Mouse (Mus musculus) liver, embryonic 12.5 days (tissue): ENCODE measurements around the gene Cmss1. TPM values are rescaled to one million over a fixed set of nuclear protein-coding genes. Genes with fewer than 3 reads are reported as not detected.

Experiments used
- ATAC-seq: fragments of 200-750 bp; cut with Nextera tagmentation; 2 replicates; pipeline ENCODE4 v1.8.0; 2017; ENCODE audit warnings: moderate number of reproducible peaks, mild to moderate bottlenecking, moderate library complexity
- H3K27ac ChIP-seq: fragments of 300-500 bp; sonication (generic); 2 replicates; pipeline ENCODE4 v1.5.1; 2016; ENCODE audit warnings: mild to moderate bottlenecking
- H3K27me3 ChIP-seq: fragments of 300-500 bp; sonication (generic); replicated peaks from 2 replicates; pipeline ENCODE4 v1.6.1; 2016; ENCODE audit warnings: mild to moderate bottlenecking, moderate library complexity
- H3K36me3 ChIP-seq: fragments of 300-500 bp; sonication (generic); 2 replicates; pipeline ENCODE4 v1.6.1; 2016; ENCODE audit warnings: mild to moderate bottlenecking, moderate library complexity
- H3K4me1 ChIP-seq: fragments of 300-500 bp; sonication (generic); 2 replicates; pipeline ENCODE4 v1.6.1; 2016
- H3K4me2 ChIP-seq: fragments of 300-500 bp; sonication (generic); 2 replicates; pipeline ENCODE4 v1.6.1; 2016; ENCODE audit warnings: mild to moderate bottlenecking, moderate library complexity
- H3K4me3 ChIP-seq: fragments of 300-500 bp; sonication (generic); 2 replicates; pipeline ENCODE4 v1.5.1; 2016; ENCODE audit warnings: mild to moderate bottlenecking, moderate library complexity
- H3K9ac ChIP-seq: fragments of 300-500 bp; sonication (generic); 2 replicates; pipeline ENCODE4 v1.6.1; 2016; ENCODE audit warnings: mild to moderate bottlenecking, moderate library complexity
- H3K9me3 ChIP-seq: fragments of 300-500 bp; sonication (generic); replicated peaks from 2 replicates; pipeline ENCODE4 v1.6.1; 2016; ENCODE audit warnings: mild to moderate bottlenecking, moderate library complexity
- WGBS: fragments of 180-500 bp; shearing (Covaris S2); methylation state at CpG from one replicate; pipeline ENCODE4 v1.1.7; 2016; ENCODE audit not compliant: insufficient replicate concordance; 5-methylcytosine and 5-hydroxymethylcytosine counted together
- polyA plus RNA-seq: library from polyadenylated mRNA; unstranded; fragments of >200 nt; fragmentation: Nextera tagmentation; extraction: Ambion mirVana; gene quantifications from 2 replicates; pipeline ENCODE4 v1.2.1, GENCODE M21; 2016

The Cmss1 gene
- polyA plus RNA-seq, 1 experiment from 2014 or later: 47.6 TPM

DNA sequence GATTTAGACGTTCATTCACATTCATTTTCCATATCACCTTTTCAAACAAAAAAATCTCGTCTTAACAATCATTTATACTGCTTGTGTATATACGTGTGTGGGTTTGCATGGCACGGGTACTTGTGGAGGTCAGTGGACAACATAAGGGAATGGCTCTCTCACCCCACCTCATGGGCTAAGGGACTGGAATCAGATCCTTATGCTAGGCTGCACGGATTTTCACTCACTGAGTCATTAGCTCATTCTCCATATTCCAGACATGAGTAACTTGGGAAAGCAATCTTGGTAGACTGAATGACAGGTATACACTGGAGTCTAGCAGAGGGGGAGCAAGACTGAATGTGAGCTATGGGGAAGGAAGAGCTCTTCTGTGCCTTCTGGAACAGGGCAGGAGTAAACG lies 173.0 kb downstream of the Cmss1 start:
- Histone ChIP-seq H3K27me3 (no peaks in the 10 kb centered on the region), H3K27ac (no peak overlapping the region), H3K36me3 (no peaks in the 10 kb centered on the region), H3K4me2 (no peak overlapping the region), H3K4me1 (0 out of 2 replicates have a peak, but pooled peaks cover 2% of the 10 kb centered on the region), H3K9ac (no peak overlapping the region), H3K9me3 (no peaks in the 10 kb centered on the region), H3K4me3 (no peak overlapping the region)
- WGBS: 67% methylated on average over 6 of the region's 6 CpGs
- ATAC-seq: no peak

DNA sequence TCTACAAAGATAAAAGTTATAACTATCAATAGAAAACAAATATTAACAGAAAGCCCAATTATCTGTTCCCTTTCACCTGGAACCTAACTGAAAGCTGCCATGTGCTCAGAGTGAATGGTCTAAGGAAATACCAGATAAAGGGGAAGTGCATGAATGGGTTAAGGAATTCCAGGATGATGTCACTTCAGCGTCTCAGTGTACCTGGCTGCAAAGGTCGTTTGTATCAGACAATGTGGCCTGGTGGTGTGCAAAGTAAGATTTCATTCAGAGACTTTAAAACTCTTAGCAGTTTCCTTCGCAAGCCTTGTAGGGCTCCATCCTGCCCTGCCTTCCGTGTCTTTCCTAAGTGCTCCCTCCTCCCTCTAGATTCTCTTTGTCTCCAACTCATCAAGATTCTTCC lies 173.5 kb downstream of the Cmss1 start:
- WGBS: 62% methylated on average over 4 of the region's 4 CpGs
- no peak for ATAC-seq
- Histone ChIP-seq H3K4me1 (0 out of 2 replicates have a peak, but pooled peaks cover 2% of the 10 kb centered on the region), H3K4me2 (no peak overlapping the region), H3K9ac (no peak overlapping the region), H3K9me3 (no peaks in the 10 kb centered on the region), H3K27me3 (no peaks in the 10 kb centered on the region), H3K27ac (no peak overlapping the region), H3K4me3 (no peak overlapping the region), H3K36me3 (no peaks in the 10 kb centered on the region)

DNA sequence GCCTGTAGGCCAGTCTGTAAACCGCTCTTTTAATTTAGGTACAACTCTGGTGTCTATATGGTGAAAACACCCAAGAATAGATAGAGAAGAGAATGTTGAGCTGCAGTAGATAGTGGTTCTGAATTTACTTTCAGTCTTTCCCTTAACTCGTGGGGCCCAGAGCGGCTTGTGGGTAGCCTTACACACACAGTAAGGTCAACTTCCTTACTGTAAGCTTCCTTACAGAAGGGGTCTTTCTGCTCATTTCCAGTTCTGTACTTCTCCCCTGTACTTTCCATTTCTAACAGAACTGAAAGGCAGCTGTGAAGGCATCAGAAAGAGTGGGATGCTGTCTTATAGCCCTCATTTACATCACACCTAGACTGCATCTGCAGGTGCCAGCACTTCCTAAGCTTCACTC lies 175.4 kb downstream of the Cmss1 start:
- H3K4me2 ChIP-seq: no peak overlapping the region
- H3K9me3 ChIP-seq: no peaks in the 10 kb centered on the region
- 0 out of 2 replicates have a peak, but pooled peaks cover 2% of the 10 kb centered on the region for H3K4me1 ChIP-seq
- no peaks in the 10 kb centered on the region for H3K36me3 ChIP-seq
- WGBS: 45% methylated on average over 3 of the region's 3 CpGs
- H3K4me3 ChIP-seq: no peak overlapping the region
- no peak for ATAC-seq
- no peak overlapping the region for H3K27ac ChIP-seq
- no peaks in the 10 kb centered on the region for H3K27me3 ChIP-seq
- no peak overlapping the region for H3K9ac ChIP-seq

DNA sequence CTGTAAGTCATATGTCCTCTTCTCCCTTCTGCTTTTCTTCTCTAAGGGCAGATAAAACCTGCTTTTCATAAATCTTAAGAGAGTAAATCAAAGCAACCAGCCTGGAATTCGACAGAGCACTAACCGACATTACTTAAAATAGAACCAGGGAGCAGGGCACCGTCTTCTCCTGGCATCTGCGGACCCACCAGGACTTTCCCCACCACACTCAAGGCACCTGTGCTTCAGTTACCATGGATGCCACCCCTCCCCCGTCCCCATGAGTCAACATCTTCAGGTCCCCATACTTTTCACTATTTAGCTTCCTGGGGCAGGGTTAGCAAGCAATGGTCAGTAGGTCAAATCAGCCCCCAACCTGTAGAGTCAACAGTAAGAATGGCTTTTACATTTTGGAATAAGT lies 177.7 kb downstream of the Cmss1 start:
- Histone ChIP-seq H3K9ac (no peak overlapping the region), H3K36me3 (no peaks in the 10 kb centered on the region), H3K27ac (no peak overlapping the region), H3K4me3 (no peak overlapping the region), H3K9me3 (no peaks in the 10 kb centered on the region), H3K4me2 (no peak overlapping the region), H3K4me1 (no peaks in the 10 kb centered on the region), H3K27me3 (no peaks in the 10 kb centered on the region)
- 78% methylated on average over 5 of the region's 5 CpGs for WGBS
- no peak for ATAC-seq

DNA sequence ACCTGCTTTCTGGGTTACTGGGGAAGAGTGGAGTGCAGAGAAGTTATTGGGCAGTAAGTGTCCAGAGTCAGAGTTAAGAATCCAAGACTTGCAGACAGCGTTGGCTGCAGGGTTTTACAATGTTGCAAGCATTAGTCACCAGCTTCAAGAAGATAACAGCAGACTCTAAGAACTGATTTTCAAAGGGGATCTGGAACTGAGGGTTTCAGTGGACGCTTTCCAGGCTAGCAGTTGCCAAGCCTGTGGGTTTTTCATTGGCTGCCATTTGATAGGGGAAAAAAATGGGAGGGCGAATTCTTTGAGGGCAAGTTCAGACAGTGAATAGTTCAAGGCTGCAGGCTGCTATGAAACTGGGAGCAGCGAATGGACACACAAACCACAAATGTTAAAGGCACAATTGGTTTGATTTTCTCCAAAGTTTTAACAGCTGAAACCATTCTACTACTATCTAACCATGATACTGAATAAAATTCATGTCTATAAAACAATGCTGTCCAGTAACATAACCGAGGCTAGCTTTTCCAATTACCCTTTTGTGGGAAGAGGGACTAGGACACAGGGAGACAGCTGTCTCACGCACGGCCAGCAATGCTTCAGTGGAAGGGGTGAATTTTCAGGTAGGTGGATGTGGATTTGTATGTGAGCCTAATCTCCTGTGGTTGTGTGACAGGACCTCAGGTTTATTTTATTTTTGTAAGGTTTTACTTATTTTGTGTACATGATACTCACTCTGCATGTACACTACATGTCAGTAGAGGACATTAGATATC lies 179.0 kb downstream of the Cmss1 start:
- H3K9ac ChIP-seq: no peak overlapping the region
- WGBS: 53% methylated on average over 7 of the region's 7 CpGs
- H3K36me3 ChIP-seq: no peaks in the 10 kb centered on the region
- H3K4me3 ChIP-seq: no peak overlapping the region
- H3K9me3 ChIP-seq: no peaks in the 10 kb centered on the region
- no peak overlapping the region for H3K4me2 ChIP-seq
- no peak for ATAC-seq
- H3K4me1 ChIP-seq: peaks cover 7% of the 10 kb centered on the region; the same call in 1 of the 2 replicates
- no peak overlapping the region for H3K27ac ChIP-seq
- no peaks in the 10 kb centered on the region for H3K27me3 ChIP-seq

DNA sequence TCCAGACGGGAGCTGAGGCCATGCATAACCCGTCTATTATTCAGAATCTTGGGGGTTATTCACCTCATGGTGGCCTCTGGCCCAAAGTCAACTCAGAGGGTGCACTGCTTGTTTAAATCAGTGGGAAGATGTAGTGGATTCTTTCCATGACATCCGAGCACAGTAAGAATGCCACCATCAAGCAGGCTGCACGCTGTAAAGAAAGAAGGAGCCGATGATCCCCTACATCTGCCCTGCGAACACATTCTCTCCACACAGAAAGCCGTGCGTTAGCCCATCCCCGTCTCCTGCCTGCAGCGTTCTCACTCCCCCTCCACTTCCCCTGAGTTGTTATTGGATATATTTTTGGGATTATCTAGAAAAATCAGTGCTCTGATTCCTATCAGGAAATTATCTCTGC lies 180.0 kb downstream of the Cmss1 start:
- no peaks in the 10 kb centered on the region for H3K9me3 ChIP-seq
- no peak for ATAC-seq
- no peak overlapping the region for H3K4me2 ChIP-seq
- no peaks in the 10 kb centered on the region for H3K36me3 ChIP-seq
- no peak overlapping the region for H3K27ac ChIP-seq
- peaks cover 7% of the 10 kb centered on the region; the same call in 1 of the 2 replicates for H3K4me1 ChIP-seq
- no peaks in the 10 kb centered on the region for H3K27me3 ChIP-seq
- H3K9ac ChIP-seq: no peak overlapping the region
- H3K4me3 ChIP-seq: no peak overlapping the region
- 76% methylated on average over 10 of the region's 10 CpGs for WGBS

DNA sequence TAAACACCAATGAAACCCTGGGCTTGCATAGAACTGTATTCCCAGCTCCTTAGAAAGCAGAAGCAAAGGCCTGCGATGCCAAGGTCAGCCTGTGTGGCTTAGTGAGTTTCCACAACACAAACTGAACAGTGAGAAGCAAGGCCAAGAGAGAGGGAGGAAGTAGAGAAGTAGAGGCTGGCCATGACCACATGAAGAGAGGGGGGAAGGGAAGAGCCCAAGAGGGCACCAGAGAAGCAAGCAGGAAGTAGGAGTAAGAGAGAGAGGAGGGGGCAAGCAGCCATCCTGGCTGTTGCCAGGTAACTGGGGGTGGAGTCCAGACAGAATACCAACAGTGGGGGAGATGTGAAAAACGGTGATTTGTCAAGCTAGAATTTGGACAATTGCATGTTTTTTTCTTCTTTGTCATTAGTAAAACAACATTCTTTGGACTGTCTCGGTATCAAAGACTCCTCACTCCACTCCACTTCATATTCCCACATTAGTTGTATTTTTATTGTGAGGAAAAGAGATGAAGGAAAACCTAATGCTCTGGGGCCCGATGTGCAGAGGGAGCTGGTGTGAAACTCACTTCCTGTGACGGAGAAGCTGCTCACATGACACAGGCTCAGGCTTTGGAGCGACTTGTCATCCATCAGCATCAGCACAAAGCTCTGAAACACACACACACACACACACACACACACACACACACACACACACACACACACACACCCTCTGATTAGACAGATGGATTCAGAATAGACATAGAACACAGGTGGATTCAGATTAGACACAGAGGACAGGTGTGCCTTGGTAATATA lies 183.5 kb downstream of the Cmss1 start:
- no peaks in the 10 kb centered on the region for H3K27me3 ChIP-seq
- no peak for ATAC-seq
- no peak overlapping the region for H3K27ac ChIP-seq
- WGBS: 39% methylated on average over 6 of the region's 6 CpGs
- H3K4me3 ChIP-seq: no peak overlapping the region
- no peak overlapping the region for H3K9ac ChIP-seq
- H3K4me1 ChIP-seq: peaks cover 7% of the 10 kb centered on the region; the same call in 1 of the 2 replicates
- H3K9me3 ChIP-seq: no peaks in the 10 kb centered on the region
- H3K4me2 ChIP-seq: no peak overlapping the region
- H3K36me3 ChIP-seq: no peaks in the 10 kb centered on the region

DNA sequence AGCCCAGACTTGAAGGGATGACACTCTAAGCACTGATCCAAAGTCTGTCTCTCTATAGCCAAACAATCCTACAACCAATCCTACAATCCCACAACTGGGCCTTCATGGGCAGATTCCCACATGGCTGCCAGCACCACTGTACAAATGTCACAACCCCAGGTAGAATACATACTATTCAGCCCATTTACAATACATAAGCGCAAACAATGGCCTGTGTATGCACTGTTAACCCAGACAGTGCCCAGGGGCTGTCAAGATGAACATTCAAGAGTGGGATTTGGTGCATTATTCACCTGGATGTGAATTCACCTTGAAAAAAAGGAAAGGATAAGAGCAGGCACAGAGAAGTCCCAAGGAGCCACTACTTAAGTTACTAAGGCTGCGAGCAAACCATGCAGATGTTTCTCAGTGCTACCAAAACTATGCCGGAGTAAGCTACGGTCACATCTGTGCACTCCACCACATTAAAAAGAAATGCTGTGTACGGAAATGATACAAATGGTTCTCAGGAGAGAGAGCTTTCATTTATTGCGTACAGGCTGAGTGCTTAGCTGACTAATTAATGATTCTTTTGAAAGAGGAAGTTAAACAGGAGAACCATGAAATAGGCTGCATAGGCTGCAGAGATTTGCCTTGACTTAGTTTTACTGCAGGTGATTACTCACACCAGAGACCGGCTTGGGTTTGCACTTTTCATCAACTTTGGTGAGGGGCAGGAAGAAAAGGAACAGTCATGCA lies 184.8 kb downstream of the Cmss1 start:
- ATAC-seq: no peak
- H3K4me2 ChIP-seq: no peak overlapping the region
- H3K9me3 ChIP-seq: no peaks in the 10 kb centered on the region
- no peaks in the 10 kb centered on the region for H3K27me3 ChIP-seq
- no peak overlapping the region for H3K27ac ChIP-seq
- 71% methylated on average over 7 of the region's 7 CpGs for WGBS
- H3K4me1 ChIP-seq: peaks cover 7% of the 10 kb centered on the region; the same call in 1 of the 2 replicates
- H3K36me3 ChIP-seq: no peaks in the 10 kb centered on the region
- no peak overlapping the region for H3K9ac ChIP-seq
- no peak overlapping the region for H3K4me3 ChIP-seq

DNA sequence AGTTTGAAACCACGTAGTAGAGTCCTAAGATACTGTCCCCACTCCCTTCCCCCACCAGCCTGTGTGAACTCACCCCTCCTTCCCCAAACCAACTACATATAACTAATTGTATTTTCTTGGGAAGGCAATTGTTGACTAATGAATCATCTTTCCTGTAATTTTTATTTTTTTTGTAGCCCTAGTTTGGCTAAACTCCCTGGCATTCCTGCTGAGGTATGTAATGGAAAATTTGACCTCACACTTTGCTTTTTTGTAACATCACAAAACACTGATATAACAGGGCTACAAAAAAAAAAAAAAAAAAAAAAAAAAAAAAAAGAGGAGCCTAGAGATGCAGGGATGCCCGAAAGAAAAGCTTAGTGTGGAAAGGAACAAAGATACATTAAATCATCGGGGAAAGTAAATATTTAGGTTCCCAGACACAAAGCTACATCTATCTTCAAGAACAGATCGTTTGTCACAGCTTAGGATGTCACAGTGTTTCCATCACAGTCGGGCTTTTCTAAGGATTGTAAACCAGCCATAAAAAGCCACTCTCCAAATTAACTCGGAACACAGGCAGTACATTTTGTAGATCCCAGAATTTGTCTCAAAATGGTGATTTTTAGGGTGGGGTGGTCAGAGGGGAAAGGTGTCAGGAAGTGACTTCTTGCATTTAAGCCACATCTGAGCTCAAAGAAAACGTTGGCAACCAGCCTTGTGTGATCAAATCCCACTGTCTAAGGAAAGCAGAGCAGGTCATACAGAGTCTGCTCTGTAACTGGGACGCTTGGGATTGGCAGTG lies 185.7 kb downstream of the Cmss1 start:
- H3K9me3 ChIP-seq: no peaks in the 10 kb centered on the region
- no peak overlapping the region for H3K27ac ChIP-seq
- H3K27me3 ChIP-seq: no peaks in the 10 kb centered on the region
- no peak for ATAC-seq
- H3K4me3 ChIP-seq: no peak overlapping the region
- no peak overlapping the region for H3K9ac ChIP-seq
- no peak overlapping the region for H3K4me2 ChIP-seq
- no peaks in the 10 kb centered on the region for H3K36me3 ChIP-seq
- H3K4me1 ChIP-seq: peaks cover 7% of the 10 kb centered on the region; the same call in 1 of the 2 replicates
- 40% methylated on average over 8 of the region's 8 CpGs for WGBS

DNA sequence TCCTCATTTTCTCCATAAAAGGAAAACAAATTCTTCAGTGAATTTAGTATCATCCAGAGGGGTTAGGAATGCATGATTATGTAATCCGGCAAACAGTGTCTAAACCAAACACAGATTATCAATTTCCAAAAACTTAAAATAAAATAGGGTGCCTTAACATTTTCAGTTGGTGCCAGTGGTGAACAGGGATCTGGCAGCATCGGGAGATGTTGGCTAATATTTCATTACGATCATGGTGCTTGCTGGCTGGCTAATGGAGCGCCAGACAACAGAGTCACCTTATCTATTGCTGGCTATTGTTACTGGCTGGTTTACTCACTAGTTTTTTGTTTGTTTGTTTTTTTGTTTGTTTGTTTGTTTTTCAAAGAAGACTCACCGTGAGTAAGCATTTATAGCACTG lies 186.8 kb downstream of the Cmss1 start:
- Histone ChIP-seq H3K4me2 (no peak overlapping the region), H3K9me3 (no peaks in the 10 kb centered on the region), H3K27me3 (no peaks in the 10 kb centered on the region), H3K4me3 (no peak overlapping the region), H3K4me1 (peaks cover 7% of the 10 kb centered on the region; the same call in 1 of the 2 replicates), H3K36me3 (no peaks in the 10 kb centered on the region), H3K9ac (no peak overlapping the region), H3K27ac (no peak overlapping the region)
- no peak for ATAC-seq
- 71% methylated on average over 5 of the region's 5 CpGs for WGBS

DNA sequence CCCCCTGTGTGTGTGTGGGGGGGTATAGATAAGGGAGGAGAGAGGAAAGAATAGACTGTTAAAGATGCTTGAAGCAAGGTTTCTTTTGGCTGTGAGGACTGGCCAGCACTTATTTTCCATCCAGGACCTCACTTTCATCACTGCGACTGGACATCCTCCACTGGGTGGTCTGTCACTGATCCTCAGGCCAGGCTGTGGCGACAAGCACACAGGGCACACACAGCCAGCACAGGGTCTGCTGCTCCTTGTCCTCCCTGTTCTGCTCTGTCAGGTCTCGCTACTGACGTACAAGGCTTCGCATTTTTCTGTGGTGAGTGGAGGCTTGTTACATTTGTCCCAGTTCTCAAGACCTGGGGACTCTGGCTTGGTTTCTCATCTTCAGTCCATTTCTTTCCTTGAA lies 187.3 kb downstream of the Cmss1 start:
- Histone ChIP-seq H3K36me3 (no peaks in the 10 kb centered on the region), H3K4me2 (no peak overlapping the region), H3K9ac (no peak overlapping the region), H3K27ac (no peak overlapping the region), H3K4me1 (peaks cover 7% of the 10 kb centered on the region; the same call in 1 of the 2 replicates), H3K9me3 (no peaks in the 10 kb centered on the region), H3K4me3 (no peak overlapping the region), H3K27me3 (no peaks in the 10 kb centered on the region)
- 74% methylated on average over 5 of the region's 5 CpGs for WGBS
- no peak for ATAC-seq
